Comparison of ENCODE assay signal across 11 mouse cellular contexts in genomic region chr12:116677701-116678100, GRCm38 (mm10).
DNase-seq lines count a peak whose midpoint lies in the region; ATAC-seq and TF ChIP-seq lines count a peak whose summit lies in the region.
"Had no signal": no experiment of that assay in that cellular context is flagged by ENCODE, and none has a peak within 500 bp of the region (broad histone marks: within the 10 kb centered on the region; RNA-seq: fewer than 3 reads in every experiment).

No protein-coding gene starts in this region.

- ATAC-seq in neural tube, embryonic 11.5 days (ENCODE audit: insufficient read depth, low FRiP score, low TSS enrichment) = peak; percentile 65; the same call in 1 of the 2 replicates
- ATAC-seq in hindbrain, embryonic 15.5 days (ENCODE audit: low FRiP score, low read depth) = peak; percentile 89
- ATAC-seq in midbrain, embryonic 14.5 days (ENCODE audit: low FRiP score, low TSS enrichment) = peak; percentile 94
- no peak for ATAC-seq in liver, postnatal 0 days

- no peak overlapping the region for H3K4me2 ChIP-seq in neural tube, embryonic 11.5 days (ENCODE audit: low read depth)
- peak overlapping the region; percentile 0; the same call in 1 of the 2 replicates for H3K4me2 ChIP-seq in hindbrain, embryonic 15.5 days
- peak overlapping the region; percentile 1; the same call in 1 of the 2 replicates for H3K4me2 ChIP-seq in midbrain, embryonic 14.5 days (ENCODE audit: low read length)
- H3K4me2 ChIP-seq in liver, postnatal 0 days (ENCODE audit: low read depth, low read length) = no peak overlapping the region
- H3K4me2 ChIP-seq: stomach, embryonic 15.5 days had no signal

- no peak for TF ChIP-seq EP300 in liver, postnatal 0 days (IDR thresholded peaks at IDR 0.05; ENCODE audit: low read depth)

- no peaks in the 10 kb centered on the region for H3K27me3 ChIP-seq in neural tube, embryonic 11.5 days (ENCODE audit: control insufficient read depth, insufficient read depth, low read length)
- no peaks in the 10 kb centered on the region for H3K27me3 ChIP-seq in hindbrain, embryonic 15.5 days
- H3K27me3 ChIP-seq in midbrain, embryonic 14.5 days (ENCODE audit: control insufficient read depth, insufficient read depth, low read length) = no peaks in the 10 kb centered on the region
- H3K27me3 ChIP-seq in liver, postnatal 0 days (ENCODE audit: insufficient read depth, low read length) = no peaks in the 10 kb centered on the region
- H3K27me3 ChIP-seq: stomach, embryonic 15.5 days had no signal

- 74% methylated on average over 3 of the region's 3 CpGs for WGBS in neural tube, embryonic 11.5 days
- WGBS in hindbrain, embryonic 15.5 days = 40% methylated on average over 3 of the region's 3 CpGs
- 19% methylated on average over 3 of the region's 3 CpGs for WGBS in midbrain, embryonic 14.5 days
- 70% methylated on average over 3 of the region's 3 CpGs for WGBS in liver, postnatal 0 days (ENCODE audit: insufficient replicate concordance)

- no peaks in the 10 kb centered on the region for H3K4me1 ChIP-seq in neural tube, embryonic 11.5 days (ENCODE audit: control insufficient read depth, insufficient read depth, low read length)
- H3K4me1 ChIP-seq in hindbrain, embryonic 15.5 days (replicated peaks) = peaks cover 11% of the 10 kb centered on the region
- peaks cover 9% of the 10 kb centered on the region; the same call in 1 of the 2 replicates for H3K4me1 ChIP-seq in midbrain, embryonic 14.5 days (ENCODE audit: control insufficient read depth, insufficient read depth, low read length)
- H3K4me1 ChIP-seq in liver, postnatal 0 days (ENCODE audit: insufficient read depth) = no peaks in the 10 kb centered on the region
- H3K4me1 ChIP-seq: stomach, embryonic 15.5 days had no signal

- H3K36me3 ChIP-seq in neural tube, embryonic 11.5 days (ENCODE audit: control insufficient read depth, insufficient read depth, low read length) = no peaks in the 10 kb centered on the region
- H3K36me3 ChIP-seq in hindbrain, embryonic 15.5 days = no peaks in the 10 kb centered on the region
- no peaks in the 10 kb centered on the region for H3K36me3 ChIP-seq in midbrain, embryonic 14.5 days (ENCODE audit: control insufficient read depth, insufficient read depth, low read length)
- H3K36me3 ChIP-seq in liver, postnatal 0 days (replicated peaks; ENCODE audit: insufficient read depth, low read length) = no peaks in the 10 kb centered on the region
- H3K36me3 ChIP-seq: stomach, embryonic 15.5 days had no signal

- H3K9ac ChIP-seq in neural tube, embryonic 11.5 days (ENCODE audit: low read length) = no peak overlapping the region
- H3K9ac ChIP-seq in hindbrain, embryonic 15.5 days = no peak overlapping the region
- no peak overlapping the region for H3K9ac ChIP-seq in midbrain, embryonic 14.5 days (replicated peaks; ENCODE audit: low read length)
- no peak overlapping the region for H3K9ac ChIP-seq in liver, postnatal 0 days (replicated peaks)
- H3K9ac ChIP-seq: stomach, embryonic 15.5 days had no signal

- no peak for DNase-seq in neural tube, embryonic 11.5 days (ENCODE audit: low spot score)
- DNase-seq in neural tube, embryonic 10.5 days (ENCODE audit: extremely low spot score, low spot score) = no peak
- peak; percentile 86 for DNase-seq in midbrain, embryonic 14.5 days
- no peak for DNase-seq in gastrocnemius, adult 8-10 months (ENCODE audit: low spot score in 2 of 2)
- no peak for DNase-seq in thymus, adult 18-20 months
- DNase-seq in liver, postnatal 0 days = no peak
- DNase-seq in adrenal gland, postnatal 10 days = no peak
- DNase-seq: cerebellum, postnatal 10 days; gastrocnemius, postnatal 14 days had no signal

- H3K4me3 ChIP-seq in neural tube, embryonic 11.5 days (ENCODE audit: low read depth, low read length) = no peak overlapping the region
- no peak overlapping the region for H3K4me3 ChIP-seq in hindbrain, embryonic 15.5 days
- no peak overlapping the region for H3K4me3 ChIP-seq in midbrain, embryonic 14.5 days (replicated peaks; ENCODE audit: low read depth, low read length)
- H3K4me3 ChIP-seq in liver, postnatal 0 days (ENCODE audit: low read depth, low read length) = no peak overlapping the region
- H3K4me3 ChIP-seq: stomach, embryonic 15.5 days had no signal

- TF ChIP-seq CTCF in liver, postnatal 0 days (IDR thresholded peaks at IDR 0.05; ENCODE audit: low read depth) = no peak

- no peaks in the 10 kb centered on the region for H3K9me3 ChIP-seq in neural tube, embryonic 11.5 days (ENCODE audit: control insufficient read depth, low read length)
- H3K9me3 ChIP-seq in hindbrain, embryonic 15.5 days = no peaks in the 10 kb centered on the region
- no peaks in the 10 kb centered on the region for H3K9me3 ChIP-seq in midbrain, embryonic 14.5 days (ENCODE audit: control insufficient read depth, low read length)
- H3K9me3 ChIP-seq in liver, postnatal 0 days (ENCODE audit: low read length) = no peaks in the 10 kb centered on the region
- H3K9me3 ChIP-seq: stomach, embryonic 15.5 days had no signal

- no peak overlapping the region for H3K27ac ChIP-seq in neural tube, embryonic 11.5 days (ENCODE audit: low read depth, low read length)
- peak overlapping the region; percentile 76 for H3K27ac ChIP-seq in hindbrain, embryonic 15.5 days (replicated peaks)
- H3K27ac ChIP-seq in midbrain, embryonic 14.5 days (replicated peaks; ENCODE audit: low read depth, low read length) = peak overlapping the region; percentile 71
- no peak overlapping the region for H3K27ac ChIP-seq in liver, postnatal 0 days (ENCODE audit: low read depth)
- H3K27ac ChIP-seq: stomach, embryonic 15.5 days had no signal

Comparison
In these comparisons a context has a peak if more than half of its experiments do, and no peak if none do; other contexts are left out.
1. H3K27ac ChIP-seq: peak in hindbrain, embryonic 15.5 days (single experiment) and midbrain, embryonic 14.5 days (single experiment); none in neural tube, embryonic 11.5 days (single experiment) and liver, postnatal 0 days (single experiment).
2. H3K4me2 ChIP-seq: peak in hindbrain, embryonic 15.5 days (single experiment) and midbrain, embryonic 14.5 days (single experiment); none in neural tube, embryonic 11.5 days (single experiment) and liver, postnatal 0 days (single experiment).